Mouse (Mus musculus) heart, adult 11 months (tissue): Measurements from ENCODE around the gene Polr1a.

Source experiments
- DNase-seq: peaks from one replicate; pipeline ENCODE4 v3.0.0; 2022

The Polr1a gene

GRCm38 (mm10) chr6:72001220-72001777 is 92.4 kb downstream of the Polr1a start:
- DNase-seq: peak; percentile 41

GRCm38 (mm10) chr6:72007411-72008212 is 98.8 kb downstream of the Polr1a start:
- peak; percentile 68 for DNase-seq

- DNase-seq: peak; percentile 45
Observed at GRCm38 (mm10) chr6:72008213-72008655, 99.4 kb downstream of the Polr1a start.

- peak; percentile 64 for DNase-seq
Observed at GRCm38 (mm10) chr6:72009454-72009853, 100.6 kb downstream of the Polr1a start.

GRCm38 (mm10) chr6:72014033-72014432 is 105.2 kb downstream of the Polr1a start:
- no peak for DNase-seq

GRCm38 (mm10) chr6:72018052-72018451 is 109.2 kb downstream of the Polr1a start:
- DNase-seq: no peak

GRCm38 (mm10) chr6:72025497-72025896 is 116.6 kb downstream of the Polr1a start:
- DNase-seq: no peak

DNA sequence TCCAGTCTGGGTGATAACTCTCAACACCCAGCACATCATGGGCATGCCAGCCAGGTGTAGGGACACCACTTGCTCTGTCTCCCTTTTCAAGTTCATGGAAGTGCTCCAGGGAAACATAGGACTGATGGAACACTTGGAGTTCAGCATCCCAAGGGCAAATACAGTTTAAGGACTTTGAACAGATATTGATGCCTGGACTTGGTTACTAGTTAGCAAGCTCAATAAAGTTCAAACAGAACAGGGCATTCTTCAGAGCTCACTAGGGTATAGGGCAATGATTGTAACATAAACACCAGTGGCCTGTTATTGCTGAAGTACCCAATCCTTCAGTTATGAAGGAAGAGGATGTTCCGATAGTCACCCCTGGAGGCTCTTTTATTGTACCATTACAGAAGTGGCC is 119.2 kb downstream of the Polr1a start:
- DNase-seq: no peak

DNA sequence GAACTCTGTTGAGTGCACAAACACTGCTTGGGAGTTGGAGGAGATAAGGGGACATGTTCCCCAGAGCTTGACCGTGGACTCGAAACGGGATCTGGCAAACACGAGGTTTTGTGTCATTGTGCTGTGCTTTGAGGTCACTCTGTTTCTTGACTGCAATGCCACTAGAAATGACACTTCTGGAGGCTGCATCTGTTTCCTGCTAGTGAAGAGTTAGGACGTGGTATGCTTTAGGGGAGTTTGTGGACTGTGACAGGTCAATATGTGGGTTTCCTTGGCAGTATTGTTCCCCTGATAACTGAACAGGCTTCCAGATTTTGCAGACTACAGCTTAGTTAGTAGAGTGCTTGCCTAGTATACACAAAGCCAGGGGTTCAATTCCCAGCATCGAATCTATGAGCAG is 120.8 kb downstream of the Polr1a start:
- no peak for DNase-seq
